Mouse (Mus musculus) CH12.LX (cell line): ENCODE data around the gene Ccdc24.

Experiments
- E2F4 ChIP-seq: IDR thresholded peaks from 2 replicates; pipeline ENCODE4 v1.6.1; 2011; ENCODE audit warnings: low read depth, low read length, improper control_type of control experiment; ENCODE audit not compliant: insufficient replicate concordance
- MAFK ChIP-seq: IDR thresholded peaks from 2 replicates; pipeline ENCODE4 v1.6.1; 2011; ENCODE audit warnings: low read length, improper control_type of control experiment; ENCODE audit not compliant: insufficient replicate concordance
- TCF12 ChIP-seq: IDR thresholded peaks from 2 replicates; pipeline ENCODE4 v1.6.1; 2014; ENCODE audit warnings: low read depth, mild to moderate bottlenecking, inconsistent platforms, low read length, improper control_type of control experiment

GRCm38 (mm10) chr4:117893376-117893775 lies 21.0 kb upstream of the Ccdc24 start:
- TF ChIP-seq MAFK, result no peak
- no peak for TF ChIP-seq E2F4
- TF ChIP-seq TCF12, result no peak
